Mouse (Mus musculus) cerebellum, postnatal 10 days (tissue): Measurements from ENCODE around the gene Bicd2.

ENCODE experiments used
- DNase-seq, 2 experiments: peaks; one replicate each; pipeline ENCODE4 v3.0.0; 2021; ENCODE audit warnings: mixed read lengths in 2 of 2

Bicd2 gene

DNA sequence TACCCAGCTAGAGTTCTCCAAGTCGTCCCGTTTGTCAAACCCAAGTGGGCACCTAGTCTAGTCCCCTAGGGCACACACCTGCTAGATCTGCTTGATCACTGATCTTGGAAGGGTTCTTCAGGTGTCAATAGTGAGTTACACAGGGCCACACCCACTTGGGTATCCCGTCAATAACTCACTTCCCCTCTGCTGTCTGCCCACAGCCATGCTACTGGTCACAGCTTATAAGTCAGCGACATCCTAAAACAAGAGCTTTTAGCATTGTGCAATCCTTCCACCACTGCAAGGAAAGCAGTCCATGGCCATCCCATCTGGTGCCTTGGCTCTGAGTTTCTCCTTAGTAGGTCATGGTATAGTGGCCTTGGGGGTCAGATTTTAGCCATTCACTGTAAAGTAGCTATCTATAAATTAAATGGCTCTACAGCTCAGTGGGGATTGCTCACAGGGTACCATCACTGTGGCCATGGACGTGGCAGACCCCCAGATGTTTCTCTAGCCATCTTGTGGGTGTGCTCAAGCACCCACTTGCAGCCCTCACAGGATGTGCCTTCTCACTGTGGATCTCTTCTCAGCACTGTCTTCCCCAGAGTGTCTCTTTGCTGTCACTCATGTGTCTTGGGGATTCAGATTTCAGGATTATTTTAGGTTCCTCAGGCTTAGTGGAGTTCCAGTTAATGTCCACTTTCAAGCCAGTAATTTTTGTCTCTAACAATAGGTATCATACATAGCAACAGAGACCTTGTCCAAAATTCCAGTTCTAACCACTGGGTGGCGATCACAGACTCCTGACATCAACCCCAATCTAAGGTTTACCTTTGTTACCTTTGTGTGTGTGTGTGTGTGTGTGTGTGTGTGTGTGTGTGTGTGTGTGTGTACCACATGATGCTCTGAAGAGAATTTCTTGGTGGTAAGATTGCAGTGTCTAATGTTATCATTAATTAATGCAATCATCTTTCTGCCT lies 14.9 kb upstream of the Bicd2 start:
- DNase-seq: peak; percentile 79 to 85

DNA sequence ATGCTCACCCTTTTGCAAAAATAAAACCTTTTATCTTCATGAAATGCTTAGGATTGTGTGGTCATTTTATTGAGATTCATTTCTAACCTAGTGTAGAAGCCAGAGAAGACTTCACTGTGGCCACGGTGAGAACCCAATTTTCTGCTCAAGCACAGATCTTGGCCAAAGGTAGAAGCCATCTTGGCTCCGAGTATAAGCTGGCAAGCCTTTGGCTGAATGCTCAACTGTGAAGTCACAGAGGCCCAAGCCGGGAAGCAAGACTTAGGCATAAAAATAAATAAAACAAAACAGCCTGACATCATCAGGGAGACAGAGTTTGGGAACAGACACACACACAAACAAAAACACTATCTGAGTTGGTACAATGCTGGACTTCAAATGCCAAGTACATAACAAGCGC lies 13.3 kb upstream of the Bicd2 start:
- DNase-seq: peak; percentile 54 to 65

GRCm38 (mm10) chr13:49333250-49333649 lies 8.1 kb upstream of the Bicd2 start:
- no peak for DNase-seq

- no peak for DNase-seq
Observed at GRCm38 (mm10) chr13:49335077-49335982, 6.1 kb upstream of the Bicd2 start.

GRCm38 (mm10) chr13:49338893-49339546 lies 2.4 kb upstream of the Bicd2 start:
- peak; percentile 42 to 53 for DNase-seq

- peak in 1 of 2 experiments; percentile 36 for DNase-seq
Observed at GRCm38 (mm10) chr13:49341831-49342722, 692 bp downstream of the Bicd2 start.

- peak in 1 of 2 experiments; percentile 41 for DNase-seq
Observed at GRCm38 (mm10) chr13:49342723-49343100, 1.3 kb downstream of the Bicd2 start.

DNA sequence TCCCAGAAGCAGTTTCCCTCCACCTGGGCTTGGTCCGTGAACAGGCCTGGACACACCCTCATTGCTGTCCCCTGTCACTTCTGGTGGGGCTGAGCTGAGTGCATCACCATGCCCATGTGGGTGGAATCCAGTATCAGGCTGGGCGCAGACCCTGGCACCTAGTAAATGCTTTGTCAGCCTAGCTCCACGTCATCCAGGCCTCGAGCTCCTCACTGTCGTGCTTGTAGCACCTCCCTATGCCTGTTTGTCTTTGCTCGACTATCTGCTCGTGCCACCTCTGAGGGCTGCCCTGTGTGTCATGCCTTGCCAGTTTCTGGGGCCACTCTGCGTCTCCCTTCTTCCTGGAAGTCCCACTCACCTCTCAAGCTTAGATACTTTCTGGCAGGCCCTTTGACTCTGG lies 3.2 kb downstream of the Bicd2 start:
- DNase-seq: no peak

DNA sequence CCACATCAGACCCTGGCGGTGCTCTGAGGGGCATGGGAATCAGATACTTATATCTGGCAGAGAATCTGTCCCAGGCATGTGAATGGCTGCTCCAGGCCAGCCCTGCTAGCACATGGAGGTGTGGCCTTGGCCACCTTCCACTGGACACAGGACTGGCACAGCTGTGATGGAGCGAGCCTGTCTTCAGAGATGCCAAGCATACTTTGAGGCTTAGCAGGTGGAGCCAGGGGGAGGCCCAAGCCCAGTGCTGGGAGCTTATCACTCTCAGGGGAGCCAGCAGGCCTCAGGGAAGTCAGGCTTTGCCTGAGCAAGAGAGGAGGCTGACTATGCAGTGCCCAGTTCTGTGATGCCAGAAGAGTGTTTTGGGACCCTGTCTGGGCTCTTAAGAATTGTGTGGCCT lies 4.1 kb downstream of the Bicd2 start:
- DNase-seq: peak; percentile 44 to 59

DNA sequence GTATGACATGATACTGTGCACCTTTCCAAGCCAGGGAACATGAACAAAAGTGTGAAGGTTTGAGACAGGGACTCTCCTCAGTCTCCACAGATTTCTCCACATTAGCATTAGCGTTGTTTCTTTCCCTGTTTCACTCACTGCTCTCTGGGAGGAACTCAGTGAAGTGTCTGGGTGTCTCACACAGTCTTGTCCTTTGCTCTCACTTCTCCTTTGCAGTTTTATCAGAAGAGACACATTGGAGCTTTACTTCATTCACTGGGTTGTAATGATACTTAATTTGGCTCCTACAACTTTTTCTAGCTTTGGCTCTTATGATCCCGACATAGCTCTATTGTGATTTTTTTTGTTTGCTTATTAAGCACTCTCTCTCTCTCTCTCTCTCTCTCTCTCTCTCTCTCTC lies 7.1 kb downstream of the Bicd2 start:
- DNase-seq: no peak

GRCm38 (mm10) chr13:49349335-49349734 lies 8.0 kb downstream of the Bicd2 start:
- DNase-seq: peak in 1 of 2 experiments; percentile 38

- no peak for DNase-seq
Observed at GRCm38 (mm10) chr13:49349836-49350505, 8.6 kb downstream of the Bicd2 start.

- peak in 1 of 2 experiments; percentile 43 for DNase-seq
Observed at GRCm38 (mm10) chr13:49352581-49353159, 11.3 kb downstream of the Bicd2 start.

- DNase-seq: no peak
Observed at GRCm38 (mm10) chr13:49353422-49353821, 12.0 kb downstream of the Bicd2 start.

- peak in 1 of 2 experiments; percentile 41 for DNase-seq
Observed at GRCm38 (mm10) chr13:49353991-49354507, 12.7 kb downstream of the Bicd2 start.

GRCm38 (mm10) chr13:49355461-49356061 lies 14.2 kb downstream of the Bicd2 start:
- no peak for DNase-seq

- no peak for DNase-seq
Observed at GRCm38 (mm10) chr13:49356090-49356489, 14.7 kb downstream of the Bicd2 start.

- DNase-seq: no peak
Observed at GRCm38 (mm10) chr13:49357367-49358026, 16.1 kb downstream of the Bicd2 start.

DNA sequence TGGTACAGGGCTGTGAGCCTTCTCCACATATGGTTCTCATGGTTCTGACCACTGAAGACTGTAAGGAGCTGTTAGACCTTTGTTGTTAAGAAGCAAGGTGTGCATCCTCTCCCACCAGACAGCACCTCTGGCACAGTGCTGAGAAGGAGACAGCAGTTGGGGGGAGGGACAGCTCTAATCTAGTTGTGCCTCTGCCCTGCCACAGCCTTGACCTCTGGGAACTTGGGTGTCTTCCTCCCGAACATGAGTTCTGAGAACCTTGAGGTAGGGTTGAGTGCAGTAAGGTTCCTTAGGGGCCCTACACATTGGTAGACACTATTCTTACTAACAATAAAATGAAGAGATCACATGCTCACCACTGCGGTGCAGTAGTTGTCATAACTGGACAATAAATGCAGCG lies 16.8 kb downstream of the Bicd2 start:
- no peak for DNase-seq
